Mouse (Mus musculus) intestine, embryonic 16.5 days (tissue): ENCODE results near the gene Bcl2l12. TPM values are rescaled to one million over a fixed set of nuclear protein-coding genes. Genes with fewer than 3 reads are reported as not detected.
A peak's percentile ranks its signal among the peaks of the same experiment; 100 is the strongest.

Experiments
- ATAC-seq: fragments of 200-750 bp; cut with Nextera tagmentation; 2 replicates; pipeline ENCODE4 v1.8.0; 2017; ENCODE audit warnings: moderate TSS enrichment, moderate library complexity
- H3K27ac ChIP-seq: fragments of 300-500 bp; sonication (generic); 2 replicates; pipeline ENCODE4 v1.5.1; 2014; ENCODE audit warnings: mild to moderate bottlenecking, low read length
- H3K27me3 ChIP-seq: fragments of 300-500 bp; sonication (generic); replicated peaks from 2 replicates; pipeline ENCODE4 v1.6.1; 2014; ENCODE audit warnings: low read length, control low read depth, mixed read lengths; ENCODE audit not compliant: control insufficient read depth, insufficient read depth
- H3K36me3 ChIP-seq: fragments of 300-500 bp; sonication (generic); 2 replicates; pipeline ENCODE4 v1.6.1; 2014; ENCODE audit warnings: low read length, control low read depth; ENCODE audit not compliant: control insufficient read depth, insufficient read depth
- H3K4me1 ChIP-seq: fragments of 300-500 bp; sonication (generic); 2 replicates; pipeline ENCODE4 v1.6.1; 2014; ENCODE audit warnings: low read length, control low read depth, mixed read lengths; ENCODE audit not compliant: control insufficient read depth, insufficient read depth
- H3K4me2 ChIP-seq: fragments of 300-500 bp; sonication (generic); 2 replicates; pipeline ENCODE4 v1.6.1; 2014; ENCODE audit warnings: low read depth, low read length, control low read depth
- H3K4me3 ChIP-seq: fragments of 300-500 bp; sonication (generic); 2 replicates; pipeline ENCODE4 v1.5.1; 2014; ENCODE audit warnings: mild to moderate bottlenecking, low read length
- H3K9ac ChIP-seq: fragments of 300-500 bp; sonication (generic); 2 replicates; pipeline ENCODE4 v1.6.1; 2014; ENCODE audit warnings: low read depth, low read length
- H3K9me3 ChIP-seq: fragments of 300-500 bp; sonication (generic); 2 replicates; pipeline ENCODE4 v1.6.1; 2016; ENCODE audit warnings: low read length, control low read depth; ENCODE audit not compliant: control insufficient read depth
- WGBS: fragments of 180-500 bp; shearing (Covaris S2); extraction: QIAGEN DNeasy Blood & Tissue Kit; methylation state at CpG from one replicate; pipeline ENCODE4 v1.1.7; 2014; 5-methylcytosine and 5-hydroxymethylcytosine counted together
- polyA plus RNA-seq: library from polyadenylated mRNA; unstranded; fragments of >200 nt; fragmentation: Nextera tagmentation; extraction: Ambion mirVana; gene quantifications from 2 replicates; pipeline ENCODE4 v1.2.1, GENCODE M21; 2015

The Bcl2l12 gene
- 33.0 and 36.9 TPM in 2 replicates for polyA plus RNA-seq

- Histone ChIP-seq H3K27ac (peak within 1 kb of the TSS; percentile 95), H3K9me3 (no peaks in the 10 kb centered on the region), H3K36me3 (peaks cover 33% of the 10 kb centered on the region), H3K27me3 (no peaks in the 10 kb centered on the region), H3K4me3 (peak within 1 kb of the TSS; percentile 73), H3K4me1 (peaks cover 34% of the 10 kb centered on the region), H3K4me2 (peak within 1 kb of the TSS; percentile 91), H3K9ac (peak within 1 kb of the TSS; percentile 89)
- peak; percentile 3; the same call in 1 of the 2 replicates for ATAC-seq
- WGBS: under 1% methylated on average over 18 of the region's 18 CpGs
Measured at GRCm38 (mm10) chr7:44998501-44998955, at the start of gene Bcl2l12. Gene Bcl2l12 (minus strand): TSS chr7:44998712.

- H3K27me3 ChIP-seq: no peaks in the 10 kb centered on the region
- 93% methylated on average over 14 of the region's 14 CpGs for WGBS
- no peak overlapping the region for H3K4me3 ChIP-seq
- H3K9ac ChIP-seq: no peak overlapping the region
- H3K4me1 ChIP-seq: peaks cover 19% of the 10 kb centered on the region
- H3K36me3 ChIP-seq: peaks cover 63% of the 10 kb centered on the region
- no peak for ATAC-seq
- H3K4me2 ChIP-seq: no peak overlapping the region
- H3K9me3 ChIP-seq: no peaks in the 10 kb centered on the region
- no peak overlapping the region for H3K27ac ChIP-seq
Measured at GRCm38 (mm10) chr7:45047491-45047890, 49.0 kb upstream of the Bcl2l12 start.

GRCm38 (mm10) chr7:45046853-45047350 lies 48.4 kb upstream of the Bcl2l12 start:
- Histone ChIP-seq H3K36me3 (peaks cover 67% of the 10 kb centered on the region), H3K4me2 (no peak overlapping the region), H3K27me3 (no peaks in the 10 kb centered on the region), H3K9me3 (no peaks in the 10 kb centered on the region), H3K9ac (no peak overlapping the region), H3K4me1 (peaks cover 16% of the 10 kb centered on the region), H3K27ac (no peak overlapping the region), H3K4me3 (no peak overlapping the region)
- WGBS: 95% methylated on average over 26 of the region's 26 CpGs
- ATAC-seq: no peak

- Histone ChIP-seq H3K9ac (no peak overlapping the region), H3K27ac (no peak overlapping the region), H3K4me2 (no peak overlapping the region), H3K27me3 (no peaks in the 10 kb centered on the region), H3K36me3 (peaks cover 71% of the 10 kb centered on the region), H3K9me3 (no peaks in the 10 kb centered on the region), H3K4me3 (no peak overlapping the region), H3K4me1 (peaks cover 5% of the 10 kb centered on the region)
- no peak for ATAC-seq
- WGBS: 95% methylated on average over 22 of the region's 22 CpGs
Measured at GRCm38 (mm10) chr7:45045741-45046140, 47.2 kb upstream of the Bcl2l12 start.

GRCm38 (mm10) chr7:45043307-45043706 lies 44.8 kb upstream of the Bcl2l12 start:
- 91% methylated on average over 14 of the region's 14 CpGs for whole genome bisulfite sequencing
- peaks cover 71% of the 10 kb centered on the region for H3K36me3 ChIP-seq
- H3K27me3 ChIP-seq: no peaks in the 10 kb centered on the region
- H3K4me3 ChIP-seq: no peak overlapping the region
- no peak for ATAC-seq
- H3K4me1 ChIP-seq: no peaks in the 10 kb centered on the region
- no peak overlapping the region for H3K27ac ChIP-seq
- H3K9me3 ChIP-seq: no peaks in the 10 kb centered on the region
- H3K4me2 ChIP-seq: no peak overlapping the region
- no peak overlapping the region for H3K9ac ChIP-seq

GRCm38 (mm10) chr7:45040851-45041250 lies 42.3 kb upstream of the Bcl2l12 start:
- 97% methylated on average over 9 of the region's 9 CpGs for WGBS
- ATAC-seq: no peak
- no peaks in the 10 kb centered on the region for H3K4me1 ChIP-seq

GRCm38 (mm10) chr7:45038411-45038810 lies 39.9 kb upstream of the Bcl2l12 start:
- peaks cover 53% of the 10 kb centered on the region for H3K36me3 ChIP-seq
- no peaks in the 10 kb centered on the region for H3K4me1 ChIP-seq
- no peak overlapping the region for H3K9ac ChIP-seq
- no peak overlapping the region for H3K27ac ChIP-seq
- no peaks in the 10 kb centered on the region for H3K9me3 ChIP-seq
- no peak overlapping the region for H3K4me2 ChIP-seq
- WGBS: 91% methylated on average over 9 of the region's 9 CpGs
- H3K4me3 ChIP-seq: no peak overlapping the region
- ATAC-seq: 0 out of 2 replicates have a peak, but pooled peaks have one; percentile 27
- H3K27me3 ChIP-seq: no peaks in the 10 kb centered on the region

More at GRCm38 (mm10) chr7:45040851-45041250, 42.3 kb upstream of the Bcl2l12 start:
- no peak overlapping the region for H3K9ac ChIP-seq
- H3K27ac ChIP-seq: no peak overlapping the region
- H3K27me3 ChIP-seq: no peaks in the 10 kb centered on the region
- H3K4me2 ChIP-seq: no peak overlapping the region
- H3K36me3 ChIP-seq: peaks cover 55% of the 10 kb centered on the region
- no peaks in the 10 kb centered on the region for H3K9me3 ChIP-seq
- H3K4me3 ChIP-seq: no peak overlapping the region

GRCm38 (mm10) chr7:45037720-45038361 lies 39.3 kb upstream of the Bcl2l12 start:
- Histone ChIP-seq H3K9me3 (no peaks in the 10 kb centered on the region), H3K9ac (no peak overlapping the region), H3K36me3 (peaks cover 53% of the 10 kb centered on the region), H3K4me3 (no peak overlapping the region), H3K27me3 (no peaks in the 10 kb centered on the region), H3K4me2 (no peak overlapping the region), H3K4me1 (no peaks in the 10 kb centered on the region), H3K27ac (no peak overlapping the region)
- whole genome bisulfite sequencing: 68% methylated on average over 7 of the region's 7 CpGs
- 0 out of 2 replicates have a peak, but pooled peaks have one; percentile 47 for ATAC-seq

GRCm38 (mm10) chr7:45036702-45037101 lies 38.2 kb upstream of the Bcl2l12 start:
- 85% methylated on average over 11 of the region's 11 CpGs for WGBS
- H3K4me2 ChIP-seq: no peak overlapping the region

More at GRCm38 (mm10) chr7:45036702-45037101, 38.2 kb upstream of the Bcl2l12 start:
- ATAC-seq: no peak
- Histone ChIP-seq H3K27ac (no peak overlapping the region), H3K27me3 (no peaks in the 10 kb centered on the region), H3K9me3 (no peaks in the 10 kb centered on the region), H3K4me3 (no peak overlapping the region), H3K4me1 (no peaks in the 10 kb centered on the region), H3K9ac (no peak overlapping the region), H3K36me3 (peaks cover 53% of the 10 kb centered on the region)
